Mouse (Mus musculus) frontal cortex, postnatal 25 days (tissue): ENCODE measurements at regions not wholly inside any gene's neighbourhood (a gene's known extent, or its start where the extent isn't known, plus 50 kb on each side); places are given as distances from the start of the nearest gene placed in this dataset.

Source experiments
- DNase-seq, 2 experiments: peaks; one replicate each; pipeline ENCODE4 v3.0.0; 2022; ENCODE audit warnings: low spot score in 2 of 2

GRCm38 (mm10) chr4:131569156-131569555 lies 268.9 kb downstream of the Ptpru start:
- no peak for DNase-seq

- no peak for DNase-seq
Measured at GRCm38 (mm10) chr4:131577571-131577970, 260.5 kb downstream of the Ptpru start.

DNA sequence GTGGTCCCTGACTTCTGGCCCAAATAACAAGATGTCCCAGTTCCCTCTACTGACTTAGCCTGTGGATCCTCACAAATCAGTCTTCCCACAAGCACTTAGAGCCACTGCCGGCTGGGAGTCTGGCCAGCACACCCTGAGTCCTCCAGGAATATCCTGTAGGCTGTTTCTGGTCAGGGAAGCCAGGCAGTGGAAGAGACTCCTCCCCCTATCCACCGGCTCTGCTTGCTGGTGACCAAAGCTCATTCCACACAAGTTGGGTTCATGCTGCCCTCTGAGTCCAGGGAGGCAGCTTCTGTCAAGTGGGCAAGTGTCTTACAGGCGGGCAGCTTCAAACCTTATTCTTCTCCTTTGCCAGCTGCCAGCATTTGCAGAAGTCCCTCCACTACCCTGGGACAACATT lies 252.1 kb downstream of the Ptpru start:
- DNase-seq: no peak

DNA sequence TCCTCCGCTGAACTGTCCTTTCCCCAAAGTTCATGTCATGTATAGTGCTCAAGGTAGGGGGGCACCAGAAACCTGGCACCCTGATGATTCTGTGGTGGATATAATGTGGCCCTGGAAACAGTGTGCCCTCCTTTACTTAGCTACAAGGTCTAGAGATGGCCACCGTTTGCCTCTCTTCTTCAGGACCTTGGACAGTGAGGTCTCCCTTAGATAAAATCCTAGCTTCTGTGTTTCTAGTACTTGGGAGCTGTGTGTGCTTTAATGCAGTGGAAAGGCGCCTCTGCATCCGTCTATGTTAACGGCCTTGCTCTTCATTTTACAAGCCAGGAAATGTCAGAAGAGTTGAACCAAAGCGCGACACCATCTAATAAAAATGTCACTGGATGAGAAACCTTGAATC lies 250.6 kb downstream of the Ptpru start:
- DNase-seq: no peak

DNA sequence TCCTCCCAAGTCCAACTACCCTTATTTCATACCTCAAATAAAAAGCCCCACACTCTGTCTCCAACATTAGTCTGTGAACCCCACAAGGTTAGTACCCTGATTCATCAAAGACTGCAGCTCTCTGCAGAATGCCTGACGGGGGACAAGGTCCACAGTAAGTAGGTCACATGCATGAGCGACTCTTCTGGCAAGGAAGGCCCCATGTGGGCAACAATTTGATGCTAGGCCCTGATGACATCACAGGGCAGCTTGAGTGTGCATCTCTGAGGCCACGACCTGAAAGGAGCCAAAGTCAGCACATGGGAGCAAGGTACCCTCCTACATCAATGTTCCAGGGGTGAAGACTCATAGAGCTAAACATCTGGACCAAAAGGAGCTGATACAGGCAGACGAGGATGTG lies 248.0 kb downstream of the Ptpru start:
- no peak for DNase-seq

DNA sequence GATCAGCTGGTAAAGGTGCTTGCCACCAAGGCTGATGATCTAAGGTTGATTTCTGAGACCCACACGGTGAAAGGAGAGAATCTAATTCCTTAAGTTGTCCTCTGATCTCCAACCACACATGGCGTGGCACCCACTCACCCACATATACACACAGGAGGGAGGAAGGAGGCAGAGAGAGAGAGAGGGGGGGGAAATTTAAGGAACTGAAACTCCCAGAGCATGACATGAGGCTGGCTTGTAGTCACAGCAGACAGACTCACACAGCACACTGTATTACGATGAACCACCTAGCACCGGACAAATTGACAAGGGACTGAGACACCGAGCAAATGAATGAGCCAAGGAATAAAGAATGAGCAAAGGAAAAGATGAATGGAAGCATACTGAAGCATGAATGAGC lies 246.6 kb downstream of the Ptpru start:
- DNase-seq: no peak

- DNase-seq: no peak
Measured at GRCm38 (mm10) chr4:131597996-131598395, 240.1 kb downstream of the Ptpru start.

DNA sequence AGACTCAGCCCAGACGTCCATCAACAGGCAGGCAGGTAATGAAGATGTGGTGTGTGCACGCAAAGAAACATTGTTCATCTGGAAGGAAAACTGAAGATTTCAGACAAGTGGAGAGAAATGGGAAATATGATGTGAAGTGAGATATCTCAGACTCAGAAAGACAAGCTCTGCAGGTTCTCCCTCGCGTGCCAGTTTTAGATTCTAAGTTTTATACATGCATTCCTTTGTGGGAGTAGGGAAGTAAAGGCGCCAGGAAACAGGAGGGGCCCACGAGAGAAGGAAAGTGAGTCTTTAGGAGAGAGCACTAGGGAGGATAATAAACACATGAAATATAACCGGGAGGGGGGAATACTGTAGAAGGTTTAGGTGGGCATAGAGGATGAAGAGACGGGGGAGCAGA lies 223.7 kb downstream of the Ptpru start:
- DNase-seq: no peak

GRCm38 (mm10) chr4:131615587-131615986 lies 222.5 kb downstream of the Ptpru start:
- no peak for DNase-seq

GRCm38 (mm10) chr4:131638105-131638504 lies 200.0 kb downstream of the Ptpru start:
- DNase-seq: no peak

DNA sequence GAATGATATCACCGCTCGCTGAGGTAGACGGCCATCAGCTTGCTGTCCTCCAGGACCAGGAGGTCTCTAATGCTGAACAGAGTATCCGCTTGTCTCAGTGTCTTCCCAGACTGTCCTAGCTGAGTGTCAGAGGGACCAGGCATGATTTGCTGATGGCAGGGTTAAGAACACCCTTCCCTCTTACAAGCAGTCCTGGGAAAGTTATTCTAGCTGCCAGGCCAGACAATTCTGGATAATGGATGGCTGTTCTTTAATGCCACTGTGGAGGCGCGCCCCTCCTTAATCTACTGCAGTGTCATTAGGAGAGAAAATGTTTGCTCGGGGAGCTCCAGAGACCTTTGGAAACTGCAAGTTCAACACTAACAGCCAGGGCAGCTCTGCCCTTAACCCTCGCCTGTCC lies 182.1 kb downstream of the Ptpru start:
- no peak for DNase-seq

DNA sequence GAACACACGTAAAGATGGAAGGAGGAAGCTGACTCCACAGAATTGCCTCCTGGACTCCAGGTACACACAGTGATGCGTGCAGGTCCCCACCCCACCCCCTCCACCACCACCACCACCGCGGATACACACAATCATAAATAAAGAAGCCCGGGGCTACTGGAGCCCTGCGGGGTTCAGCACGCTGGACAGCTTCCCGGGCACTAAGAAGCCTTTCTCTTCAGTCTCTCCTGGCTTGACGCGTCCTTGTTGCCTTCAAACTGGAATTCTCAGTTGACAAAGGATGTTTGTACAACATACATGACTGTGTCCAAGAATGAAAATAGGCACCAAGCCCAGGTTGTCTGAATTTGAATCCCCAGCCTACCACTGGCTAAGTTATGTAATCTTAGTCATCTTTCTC lies 180.2 kb downstream of the Ptpru start:
- DNase-seq: no peak

- DNase-seq: no peak
Measured at GRCm38 (mm10) chr4:131660931-131661330, 177.2 kb downstream of the Ptpru start.

DNA sequence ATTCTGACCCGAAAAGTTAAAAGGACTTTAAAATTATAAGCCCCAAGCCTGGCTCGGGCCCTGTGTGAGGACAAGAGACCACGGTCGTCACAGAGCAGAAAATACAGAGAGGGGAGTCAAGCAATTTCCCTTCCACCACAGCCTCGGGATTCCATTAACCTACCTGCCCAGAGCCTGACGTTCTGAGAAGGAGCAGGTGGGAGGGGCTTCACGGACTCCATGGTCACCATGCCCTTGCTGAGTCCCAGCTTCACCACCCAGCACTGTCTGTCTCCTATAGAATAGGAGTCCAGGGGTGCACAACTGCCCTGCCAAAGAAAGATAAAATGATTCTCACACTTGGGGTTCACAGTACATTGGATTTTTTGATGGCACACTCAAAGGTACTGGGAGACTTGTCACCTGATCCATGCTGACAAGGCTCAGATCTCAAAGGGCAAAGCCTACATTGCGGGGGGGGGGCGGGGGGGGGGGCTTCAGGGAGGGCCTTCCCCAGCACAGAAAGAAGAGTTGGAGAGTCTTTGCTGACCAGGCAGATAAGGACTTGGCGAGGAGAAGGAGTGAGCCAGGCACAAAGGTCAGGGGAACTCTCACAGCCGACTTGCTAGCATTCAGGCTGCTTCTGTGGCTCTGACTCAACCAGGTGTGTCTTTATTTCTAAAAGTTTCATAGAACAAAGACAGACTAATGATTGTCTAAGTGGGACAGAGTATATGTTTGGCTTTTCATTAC lies 166.1 kb downstream of the Ptpru start:
- no peak for DNase-seq

DNA sequence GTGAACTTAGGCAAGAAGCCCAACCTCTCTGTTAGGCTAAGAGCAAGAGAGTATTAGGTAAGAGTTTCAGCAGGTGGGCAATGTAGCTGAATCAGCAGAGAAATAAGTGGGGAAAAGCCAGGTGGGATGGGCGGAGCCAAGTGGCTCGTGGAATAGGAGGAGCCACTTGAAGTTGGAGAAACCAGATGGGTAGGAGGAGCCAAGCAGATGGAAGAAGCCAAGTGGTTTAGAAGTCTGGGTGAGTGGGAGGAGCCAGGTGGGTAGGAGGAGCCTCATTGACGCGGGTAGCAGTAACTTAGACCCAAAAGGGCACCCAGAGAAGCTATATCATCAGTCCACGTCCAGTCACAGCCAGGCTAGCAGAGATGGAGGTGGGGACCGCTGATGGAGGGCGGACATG lies 160.1 kb downstream of the Ptpru start:
- no peak for DNase-seq

DNA sequence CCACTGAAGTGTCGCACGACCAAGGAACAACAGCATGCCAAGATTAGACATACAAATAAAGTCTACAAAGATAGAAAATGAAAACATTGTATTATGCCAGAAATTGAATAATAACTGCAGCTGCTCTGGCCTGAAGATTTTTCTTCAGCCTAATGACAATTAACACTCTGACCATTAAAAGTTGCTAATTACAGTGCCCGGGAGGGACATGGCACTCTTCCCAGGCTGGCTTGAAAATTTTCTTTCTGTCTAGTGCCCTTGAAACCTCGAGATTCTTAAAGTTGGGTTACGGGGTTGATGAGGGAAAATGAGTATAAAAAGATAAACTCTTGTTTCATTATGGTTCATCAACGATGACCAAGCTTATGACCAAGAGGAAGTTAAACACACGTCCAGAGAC lies 154.9 kb downstream of the Ptpru start:
- DNase-seq: no peak

DNA sequence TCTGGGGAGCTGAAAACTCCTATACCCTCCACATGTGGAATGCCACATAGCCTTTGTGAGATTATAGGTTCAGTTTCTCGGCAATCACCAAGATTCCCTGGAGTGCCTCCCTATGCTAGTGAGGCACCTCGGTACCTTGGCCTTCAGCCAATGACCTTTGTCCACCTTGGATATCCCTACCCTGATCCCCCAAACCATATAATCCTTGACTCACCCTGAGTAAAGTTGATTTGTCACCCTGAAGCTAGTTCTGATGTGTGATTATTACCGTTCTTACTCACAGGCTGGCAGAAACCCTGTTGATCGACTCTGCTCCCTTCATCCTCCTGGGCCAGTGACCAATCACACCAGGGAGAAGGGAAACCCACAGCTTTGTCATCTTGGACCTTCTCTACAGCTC lies 152.5 kb downstream of the Ptpru start:
- DNase-seq: no peak

DNA sequence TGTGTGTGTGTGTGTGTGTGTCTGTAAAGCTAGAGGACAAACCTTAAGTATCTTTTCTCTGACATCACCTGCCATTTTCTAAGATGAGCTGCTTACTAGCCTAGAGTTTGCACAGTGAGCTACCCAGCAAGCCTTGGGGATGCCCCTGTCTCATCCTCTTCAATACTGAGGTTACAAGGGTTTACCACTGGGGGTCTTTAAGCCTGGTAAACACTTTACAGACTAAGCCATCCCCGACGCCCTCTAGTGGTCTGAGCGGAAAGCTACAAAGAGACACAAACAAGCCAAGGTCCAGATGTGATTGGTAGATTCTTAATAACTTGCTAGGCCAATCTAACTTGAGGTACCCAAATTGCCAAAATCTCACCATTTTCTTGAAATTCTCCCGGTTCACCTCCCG lies 143.9 kb downstream of the Ptpru start:
- DNase-seq: no peak

DNA sequence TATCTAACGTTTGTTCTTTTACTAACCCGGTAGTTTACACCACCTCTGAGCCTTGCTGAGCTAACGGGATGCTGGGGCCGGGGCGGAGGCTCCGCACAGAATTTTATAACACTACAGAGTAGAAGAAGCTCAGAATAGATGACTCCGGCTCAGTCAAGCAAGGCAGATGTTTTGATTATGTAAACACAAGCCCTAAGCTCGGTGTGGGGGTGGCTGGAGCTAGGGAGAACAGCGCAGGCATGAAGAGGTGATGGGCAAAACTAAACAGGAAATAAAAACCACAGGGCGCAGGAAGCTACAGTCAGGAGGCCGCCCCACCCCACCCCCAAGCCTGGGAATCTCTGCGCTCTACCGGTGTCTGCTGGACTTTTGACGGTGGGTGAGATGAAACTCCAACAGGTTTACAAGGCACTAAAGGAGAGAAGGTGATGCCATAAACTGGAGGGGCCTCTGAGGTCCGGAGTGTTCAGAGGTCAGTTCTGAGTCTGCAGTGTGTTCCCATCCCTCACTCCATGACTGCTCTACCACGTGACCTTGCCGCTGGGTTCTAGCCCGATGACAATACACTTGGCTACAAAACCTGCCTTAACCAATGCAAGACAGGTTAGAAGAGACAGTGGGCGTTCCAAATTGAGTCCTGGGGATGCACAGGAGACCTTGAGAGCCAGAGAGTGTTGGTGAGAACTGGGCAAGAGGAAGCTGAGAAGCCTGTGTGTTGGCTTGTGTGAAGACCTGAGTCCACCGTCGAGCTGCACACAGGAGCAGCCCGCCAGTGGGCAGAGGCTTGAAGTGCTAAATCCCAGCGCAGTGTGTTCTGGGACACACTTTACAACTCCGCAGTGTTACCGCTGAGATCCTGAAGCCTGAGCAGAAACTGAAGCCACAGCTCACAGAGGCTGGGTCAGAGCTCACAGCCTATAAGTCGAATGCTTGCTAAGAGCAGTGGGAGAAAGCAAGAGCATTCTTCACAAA lies 141.9 kb downstream of the Ptpru start:
- DNase-seq: peak; percentile 14 to 18
